Mouse (Mus musculus) thymus, postnatal 14 days (tissue): ENCODE measurements around the gene Ncapd2.
A peak's percentile ranks its signal among the peaks of the same experiment; 100 is the strongest.

ENCODE experiments used
- DNase-seq: peaks from one replicate; pipeline ENCODE4 v3.0.0; 2021

Ncapd2 gene

DNA sequence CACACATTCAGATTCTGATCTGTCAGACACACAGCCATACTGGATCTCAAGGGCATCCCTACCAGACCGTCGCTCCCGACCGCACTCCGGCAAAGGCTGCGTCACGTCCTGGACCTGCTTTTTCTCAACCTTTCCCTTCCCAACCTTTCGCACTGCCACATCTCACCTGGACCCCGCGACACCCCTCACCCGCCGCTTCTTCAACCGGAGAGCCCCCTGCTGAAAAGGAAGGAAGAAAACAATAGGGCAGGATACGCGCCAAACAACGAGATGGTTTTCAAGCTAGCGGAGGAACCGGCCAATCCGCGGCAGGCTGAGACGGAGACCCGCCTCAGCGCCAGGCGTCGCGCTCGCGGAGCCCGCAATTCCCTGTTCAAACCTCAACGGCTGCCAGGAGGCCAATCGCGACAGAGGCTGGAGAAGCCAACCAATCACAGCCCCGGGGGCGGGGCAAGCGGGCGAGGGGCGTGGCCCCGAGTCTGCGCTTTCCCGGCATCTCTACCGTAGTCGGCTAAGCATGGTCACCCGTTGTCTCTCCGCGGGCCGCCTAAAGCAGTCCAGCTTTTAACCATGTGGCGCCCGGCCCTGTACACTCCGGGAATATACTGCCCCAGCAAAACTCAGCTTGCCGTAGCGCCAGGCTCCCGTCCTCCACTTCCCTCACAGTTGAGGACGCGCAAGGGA, at the start of gene Ncapd2, which contains the start of gene Mrpl51:
Ncapd2 (minus strand) TSS at position 370 of the 684 bp plus-strand sequence.
Mrpl51 (plus strand) TSS at position 470 of the 684 bp plus-strand sequence.
- DNase-seq, result peak; percentile 98

DNA sequence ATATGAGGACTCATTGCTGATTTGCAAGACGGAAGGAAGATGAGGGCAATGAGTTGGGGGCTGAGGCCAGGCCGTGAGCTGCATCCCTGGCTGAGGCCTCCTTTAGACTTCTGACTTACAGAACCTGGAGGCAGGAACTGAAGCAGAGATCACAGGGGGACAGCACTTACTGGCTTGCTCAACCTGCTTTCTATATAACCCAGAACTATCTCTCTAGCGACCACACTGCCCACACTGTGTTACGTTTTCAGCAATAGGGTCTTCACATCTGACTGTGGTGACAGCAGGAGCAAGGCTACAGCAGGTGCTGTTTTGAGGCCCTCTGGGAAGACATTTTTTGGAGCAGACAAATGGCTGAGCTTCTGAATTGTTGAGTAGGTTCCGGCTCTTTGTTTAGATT, 49.1 kb upstream of the Ncapd2 start:
- DNase-seq, result peak; percentile 34

DNA sequence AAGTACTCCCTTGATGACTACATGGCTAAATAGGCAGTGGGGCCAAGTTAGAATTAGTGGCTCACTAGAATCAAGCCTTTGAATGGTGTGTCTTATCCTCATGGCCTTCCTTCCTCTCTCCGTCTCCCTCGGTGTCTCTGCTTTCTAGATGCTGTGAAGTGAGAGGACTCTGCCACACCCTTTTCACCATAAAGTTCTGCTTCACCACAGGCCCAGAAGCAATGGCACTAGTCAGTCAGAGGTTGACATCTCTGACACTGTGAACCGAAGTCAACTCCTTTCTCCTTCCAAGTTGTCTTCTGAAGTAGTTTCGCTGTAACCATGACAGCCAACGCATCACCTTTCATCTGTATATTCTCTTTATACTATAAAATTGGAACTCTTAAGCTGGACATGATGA, 48.0 kb upstream of the Ncapd2 start:
- no peak for DNase-seq

DNA sequence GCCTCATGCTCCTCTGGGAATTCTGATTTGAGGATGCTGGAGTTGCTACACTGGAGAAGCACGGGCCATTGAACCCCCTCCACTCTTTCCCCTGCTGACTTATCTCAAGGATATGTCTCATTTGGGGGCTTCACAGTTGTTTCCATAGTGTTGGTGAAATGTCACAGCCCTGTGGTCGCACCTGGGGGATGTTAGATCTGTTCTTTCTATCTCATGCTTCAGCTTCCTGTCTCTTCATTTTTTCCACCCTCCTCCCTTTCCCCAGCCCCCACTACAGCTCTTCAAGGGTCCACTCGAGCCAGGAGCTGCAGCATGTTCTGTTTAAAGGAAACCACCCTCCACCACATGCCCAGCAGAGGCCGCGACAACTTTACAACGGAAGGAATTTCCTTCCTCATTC, 46.9 kb upstream of the Ncapd2 start:
- peak; percentile 86 for DNase-seq

DNA sequence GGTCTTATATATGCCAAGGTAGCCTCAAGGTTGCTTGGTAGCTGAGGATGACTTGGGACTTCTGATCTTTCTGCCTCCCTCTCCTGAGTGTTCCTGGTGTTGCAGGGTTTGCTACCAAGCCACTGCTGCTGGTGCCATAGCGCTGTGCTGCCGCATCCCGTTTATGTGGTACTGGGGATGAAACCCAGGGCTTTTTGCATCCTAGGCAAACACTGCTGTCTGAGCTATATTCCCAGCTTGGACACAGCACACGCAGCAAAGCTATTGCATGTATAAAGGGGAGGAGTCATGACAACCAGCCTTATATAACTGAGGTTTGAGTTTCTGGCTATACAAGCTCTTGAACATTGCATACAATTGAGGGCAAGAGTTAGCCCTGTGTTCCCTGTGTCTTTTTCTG, 45.9 kb upstream of the Ncapd2 start:
- peak; percentile 72 for DNase-seq

DNA sequence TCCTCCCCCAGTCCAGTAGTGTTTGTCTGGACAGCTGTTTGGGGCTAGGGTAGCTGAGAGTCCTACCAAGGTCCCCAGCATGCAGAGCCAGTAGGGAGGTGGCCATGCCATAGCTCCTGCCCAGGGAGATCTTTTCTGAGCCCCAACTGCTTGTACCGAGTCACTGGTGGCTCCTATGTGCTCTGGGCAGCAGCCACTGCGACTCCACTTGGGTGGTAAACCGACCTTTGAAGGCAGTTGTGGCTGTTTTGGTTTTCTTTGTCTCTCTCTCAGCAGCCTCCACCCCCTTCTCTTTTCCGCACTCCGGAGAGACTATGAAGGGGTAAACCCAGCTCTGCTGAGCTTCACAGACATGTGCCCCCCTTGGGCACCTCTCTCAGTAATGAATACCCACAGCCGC, 45.3 kb upstream of the Ncapd2 start, which contains the start of gene Cd27:
Cd27 (minus strand) TSS at position 229 of the 400 bp plus-strand sequence.
- DNase-seq, result peak; percentile 89

DNA sequence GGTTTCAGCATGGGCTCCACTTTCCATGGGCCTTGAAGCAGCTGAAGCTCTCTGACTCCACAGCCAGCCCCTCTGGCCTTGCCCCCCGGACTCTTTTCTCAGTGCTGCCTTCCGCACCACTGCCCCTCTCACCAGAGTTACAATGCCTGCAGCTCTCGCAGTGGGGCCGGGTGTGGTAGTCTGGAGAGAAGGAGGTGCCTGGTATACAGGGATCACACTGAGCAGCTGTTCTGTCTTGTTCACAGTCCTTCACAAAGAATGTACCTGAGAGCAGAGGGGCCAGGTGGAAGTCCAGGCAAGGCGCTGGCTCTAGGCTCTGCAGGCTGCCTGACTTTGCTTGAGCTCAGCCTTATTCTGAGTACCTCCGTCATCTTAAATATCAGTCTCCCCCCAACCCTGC, 44.8 kb upstream of the Ncapd2 start:
- peak; percentile 67 for DNase-seq

DNA sequence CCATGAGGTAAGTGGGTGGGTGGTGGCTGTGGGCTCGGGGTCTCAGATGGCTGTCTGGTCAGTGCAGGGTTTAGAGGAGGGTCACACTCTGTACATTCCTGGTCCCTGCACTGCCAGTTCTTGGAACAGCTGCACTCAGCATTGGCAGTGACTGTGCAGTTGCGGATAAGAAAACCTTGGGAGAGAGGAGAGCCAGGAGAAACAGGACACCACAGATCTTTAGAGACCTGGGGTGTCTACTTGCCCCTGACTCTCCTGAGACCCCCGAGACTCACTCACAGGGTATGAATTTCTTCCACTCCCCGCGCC, 43.0 kb upstream of the Ncapd2 start:
- DNase-seq, result no peak

DNA sequence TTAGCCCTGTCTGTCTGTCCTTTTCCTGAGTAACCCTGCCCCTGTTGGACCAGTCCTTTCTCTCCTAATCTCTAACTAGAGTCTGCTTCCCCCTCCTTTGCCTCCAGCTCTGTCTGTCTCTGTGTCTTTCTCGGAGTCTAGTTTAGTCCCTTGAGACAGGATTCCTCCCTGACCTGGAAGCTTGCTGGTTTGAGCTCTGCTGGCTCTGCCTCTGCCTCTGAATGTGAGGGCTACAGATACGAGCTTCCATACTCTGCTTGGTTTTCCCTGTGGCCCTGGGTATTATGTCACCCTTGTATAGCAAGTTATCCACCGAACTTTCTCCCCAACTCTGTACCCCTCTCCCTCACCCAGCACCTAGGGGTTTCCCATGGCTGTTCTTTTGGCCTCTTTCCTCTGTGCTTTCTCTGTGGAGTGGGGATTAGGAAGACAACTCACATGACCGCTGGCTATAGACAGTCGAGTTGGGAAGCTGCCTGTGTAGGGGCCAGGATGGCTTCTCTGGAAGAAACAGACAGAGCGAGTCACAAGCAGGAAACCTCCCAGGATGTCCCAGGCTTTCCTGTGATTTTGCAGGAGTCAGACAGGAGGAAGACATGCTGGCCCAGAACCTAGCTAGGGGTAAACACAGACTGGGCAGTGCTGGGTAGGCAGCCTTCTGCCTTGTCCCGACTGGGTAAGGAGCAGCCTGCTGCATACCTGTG, 42.5 kb upstream of the Ncapd2 start:
- no peak for DNase-seq

DNA sequence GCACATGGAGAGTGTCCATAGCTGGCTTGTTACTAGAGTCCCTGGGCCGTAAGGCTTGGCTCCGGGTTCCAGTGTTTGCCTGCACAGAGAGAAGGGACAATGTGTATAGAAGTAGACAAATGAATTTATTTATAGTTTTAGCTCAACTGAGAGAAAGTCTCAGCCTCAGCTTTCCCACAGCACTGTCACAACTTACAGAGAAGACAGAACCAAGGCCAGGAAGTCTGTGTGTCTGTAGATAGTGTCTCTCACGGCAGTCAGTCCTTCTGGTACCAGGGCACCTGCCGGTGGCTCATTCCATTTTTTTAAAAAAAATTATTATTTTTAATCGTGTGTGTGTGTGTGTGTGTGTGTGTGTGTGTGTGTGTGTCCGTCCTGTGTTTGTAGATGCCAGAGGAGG, 41.0 kb upstream of the Ncapd2 start:
- peak; percentile 31 for DNase-seq

DNA sequence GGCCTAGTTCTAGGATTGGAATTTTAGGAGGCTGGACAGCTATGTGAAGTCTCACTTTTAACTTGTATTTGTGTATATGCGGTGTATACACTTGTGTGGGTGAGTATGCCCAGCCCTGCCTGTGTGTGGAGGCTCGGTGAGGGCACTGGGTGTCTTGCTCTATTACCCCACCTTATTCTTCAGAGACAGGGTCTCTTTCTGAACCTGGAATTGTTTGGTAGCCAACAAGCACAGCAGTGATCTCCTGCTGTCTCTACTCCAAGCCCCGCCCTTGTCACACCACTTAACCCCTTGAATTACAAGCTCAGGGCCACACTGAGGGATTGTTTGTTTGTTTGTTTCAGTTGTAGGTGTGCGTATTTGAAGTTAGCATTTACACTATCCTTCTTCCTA, 40.5 kb upstream of the Ncapd2 start:
- peak; percentile 57 for DNase-seq

DNA sequence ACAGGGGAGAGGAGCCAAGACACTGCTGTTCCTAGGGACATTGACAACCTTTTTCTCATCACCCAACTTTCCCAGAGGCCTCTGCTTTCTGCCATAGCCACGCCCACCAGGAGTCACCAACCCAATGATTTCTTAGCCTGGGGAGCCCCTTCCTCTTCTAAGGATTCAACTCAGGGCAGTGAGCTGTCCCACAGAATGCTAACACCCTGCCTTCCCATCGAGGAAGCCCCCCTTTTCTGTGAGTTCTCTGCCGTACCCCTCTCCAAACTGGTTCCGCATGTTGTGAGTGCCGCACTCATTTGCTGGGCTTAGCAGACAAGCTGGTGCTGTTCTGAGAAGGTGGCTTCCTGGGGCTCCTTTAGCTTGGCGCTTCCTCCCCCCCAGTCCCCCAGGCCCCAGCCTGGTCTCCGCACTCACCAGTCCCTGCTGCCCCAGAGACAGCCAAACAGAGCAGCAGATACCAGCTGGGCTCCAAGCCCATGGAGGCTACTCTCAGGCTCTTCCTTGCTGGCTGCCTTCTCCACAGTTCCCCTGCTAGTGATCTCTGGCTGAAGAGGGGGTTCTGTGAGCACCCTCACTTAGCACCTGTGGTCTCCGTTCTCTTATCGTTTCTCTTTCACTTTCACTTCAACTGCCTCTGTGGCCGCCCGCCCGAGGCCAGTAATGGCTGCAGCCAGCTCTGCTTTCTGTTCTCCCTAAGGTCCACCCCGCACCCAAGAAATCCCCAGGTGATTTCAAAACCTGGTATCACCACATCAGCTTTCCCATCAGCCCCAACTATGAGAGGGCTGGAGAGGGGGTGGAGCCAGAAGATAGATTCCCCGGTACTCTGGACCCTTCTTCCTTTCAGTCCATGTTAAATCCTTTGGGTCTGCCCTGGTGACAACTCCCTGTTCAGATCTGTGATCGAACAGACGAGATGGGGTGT, 39.9 kb upstream of the Ncapd2 start, which contains the start of gene Tapbpl:
Tapbpl (minus strand) TSS at position 744 of the 928 bp plus-strand sequence.
- DNase-seq, result peak; percentile 85

DNA sequence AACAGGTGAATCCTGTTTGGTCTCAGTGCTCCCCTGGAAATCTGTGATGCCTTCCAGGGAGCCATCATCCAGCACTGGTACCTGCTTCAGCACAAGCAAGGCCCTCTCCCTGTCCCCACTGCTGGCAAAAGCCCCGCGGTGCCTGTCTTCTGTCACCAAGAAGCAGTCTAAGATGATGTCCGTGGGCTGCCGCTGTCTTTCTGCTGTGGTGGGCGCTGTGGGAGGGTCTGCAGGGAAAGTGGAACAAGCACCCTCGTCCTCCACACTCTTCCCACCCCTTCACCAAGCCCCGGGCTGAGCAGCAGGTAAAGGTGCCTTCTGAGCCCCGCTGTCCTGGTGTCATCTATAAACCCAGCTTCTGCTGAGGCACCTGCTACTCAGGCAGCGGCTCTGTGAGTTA, 39.1 kb upstream of the Ncapd2 start:
- DNase-seq, result peak; percentile 56

DNA sequence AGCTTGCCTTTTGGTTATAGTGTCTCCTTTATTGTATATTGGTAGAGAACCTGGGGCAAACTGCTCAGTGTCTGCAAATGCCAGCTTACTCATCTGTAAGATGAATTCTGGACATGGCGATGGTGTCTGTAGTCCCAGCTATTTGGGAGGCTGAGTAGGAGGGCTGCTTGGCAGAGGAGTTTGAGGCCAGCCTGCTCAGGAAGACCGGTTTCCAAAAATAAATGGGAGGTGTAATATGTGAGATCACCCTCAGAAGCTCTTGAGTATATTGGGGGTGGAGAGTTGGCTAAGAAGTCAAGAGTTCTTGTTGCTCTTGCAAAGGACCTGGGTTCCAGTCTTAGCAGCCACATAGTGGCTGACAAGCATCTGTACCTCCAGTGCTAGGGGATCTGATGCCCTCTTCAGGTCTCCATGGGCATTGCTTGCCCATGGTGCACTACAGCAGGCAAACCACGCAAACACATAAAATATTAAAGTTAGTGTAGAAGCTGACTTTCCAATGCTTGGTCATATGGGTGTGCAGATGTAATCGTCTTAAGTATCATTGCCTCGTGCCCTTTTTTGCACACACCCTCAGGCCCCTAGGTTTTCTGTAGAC, 34.1 kb upstream of the Ncapd2 start:
- peak; percentile 75 for DNase-seq

DNA sequence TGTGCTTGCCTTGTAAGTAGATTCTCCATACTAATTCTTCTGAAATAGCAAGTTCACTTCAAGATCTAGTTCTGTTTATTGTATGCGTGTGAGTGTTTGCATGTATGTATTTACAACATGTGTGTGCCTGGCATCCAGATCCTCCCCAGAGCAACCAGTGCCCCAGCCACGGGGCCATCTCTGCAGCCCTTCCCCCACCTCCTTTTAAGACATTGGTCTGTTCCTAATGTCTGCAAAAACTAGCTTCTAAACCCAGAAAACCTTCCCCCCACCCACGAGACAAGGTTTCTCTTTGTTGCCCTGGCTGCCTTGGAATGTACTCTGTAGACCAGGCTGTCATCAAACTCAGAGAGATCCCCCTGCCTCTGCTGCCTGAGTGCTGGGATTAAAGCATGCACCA, 31.1 kb upstream of the Ncapd2 start:
- peak; percentile 63 for DNase-seq

DNA sequence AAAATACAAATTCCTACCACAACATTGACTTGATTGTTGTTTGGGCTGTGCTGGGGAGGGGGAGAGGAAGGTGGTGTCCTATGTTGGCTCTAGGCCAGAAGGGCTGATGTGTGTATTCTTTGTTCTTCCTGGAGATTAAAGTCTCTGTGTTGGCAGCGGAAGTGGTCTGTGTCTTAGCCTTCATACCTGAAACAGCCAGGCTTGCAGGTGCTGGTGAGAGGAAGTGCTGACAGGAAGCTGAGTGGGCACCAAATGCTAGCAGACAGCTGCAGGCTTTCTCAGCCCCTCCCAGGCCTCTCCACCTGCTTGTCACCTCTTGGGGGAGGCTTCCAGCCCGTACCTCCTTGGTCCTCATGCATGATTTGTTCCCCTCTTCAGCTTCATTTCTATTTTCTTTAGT, 30.6 kb upstream of the Ncapd2 start:
- peak; percentile 93 for DNase-seq

DNA sequence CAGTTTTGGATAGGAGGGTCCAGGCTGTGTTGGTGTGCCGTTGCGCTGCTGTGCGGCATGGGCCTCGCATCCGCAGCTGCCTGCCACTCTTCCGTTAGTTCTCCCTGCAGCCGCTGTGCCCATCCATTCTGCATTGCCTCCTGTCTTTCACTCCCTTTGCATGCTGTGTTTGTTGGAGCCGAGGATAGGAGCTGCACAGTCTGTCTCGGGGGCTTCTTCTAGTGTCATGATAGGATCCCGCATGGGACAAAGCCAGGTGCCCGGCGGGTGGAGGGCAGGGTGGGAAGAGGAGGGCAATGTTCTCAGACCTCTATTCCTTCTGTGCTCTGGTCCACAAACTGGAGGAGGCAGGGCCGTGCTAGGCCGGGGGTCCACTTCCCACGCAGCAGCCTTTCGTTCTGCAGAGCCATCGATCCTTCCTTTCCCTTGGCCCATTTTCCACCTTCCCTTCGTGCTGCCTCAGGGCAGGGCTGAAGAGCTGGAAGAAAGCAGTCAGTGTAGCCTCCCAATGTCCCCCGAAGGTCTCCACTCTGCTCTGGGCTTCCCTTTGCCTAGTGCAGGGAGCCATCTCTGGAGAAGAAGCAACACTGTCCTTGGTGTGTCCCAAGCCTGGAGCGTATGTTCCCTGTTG, 29.7 kb upstream of the Ncapd2 start:
- DNase-seq, result peak; percentile 45

DNA sequence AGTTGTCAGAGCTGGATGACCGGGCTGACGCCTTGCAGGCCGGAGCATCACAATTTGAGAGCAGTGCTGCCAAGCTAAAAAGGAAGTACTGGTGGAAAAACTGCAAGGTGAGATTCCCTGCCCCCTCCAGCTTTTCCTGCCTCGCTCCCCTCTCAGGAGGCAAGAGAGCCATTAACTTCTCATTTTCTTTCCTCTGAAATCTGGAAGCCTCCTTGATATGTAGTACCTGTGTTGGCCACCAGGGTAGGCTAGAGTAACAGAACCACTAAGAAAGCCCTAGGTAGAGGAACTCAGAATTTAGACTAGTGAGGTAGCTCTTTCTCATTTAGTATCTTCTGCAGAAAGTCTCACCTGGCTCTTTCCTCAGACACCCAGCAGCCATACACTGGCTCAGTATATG, 27.5 kb upstream of the Ncapd2 start:
- DNase-seq, result peak; percentile 84

DNA sequence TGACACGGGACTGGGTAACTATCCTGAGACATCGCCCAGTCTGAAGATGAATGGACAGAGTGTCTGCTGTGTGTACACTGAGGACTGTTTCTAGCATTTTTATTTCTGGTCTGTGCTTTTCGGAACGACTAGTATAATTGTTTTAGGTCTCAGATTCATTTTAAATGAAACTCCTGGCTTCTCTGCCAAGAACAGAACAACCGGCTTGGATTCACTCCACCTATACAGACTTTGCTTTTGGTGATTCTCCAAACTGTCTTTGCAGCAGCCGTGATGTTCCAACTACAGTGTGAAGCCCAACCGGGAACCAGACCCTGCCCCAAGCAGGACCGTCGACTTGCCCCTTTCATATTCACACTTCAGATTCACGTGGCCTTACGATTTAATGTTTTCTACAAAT, 26.4 kb upstream of the Ncapd2 start:
- DNase-seq, result no peak

DNA sequence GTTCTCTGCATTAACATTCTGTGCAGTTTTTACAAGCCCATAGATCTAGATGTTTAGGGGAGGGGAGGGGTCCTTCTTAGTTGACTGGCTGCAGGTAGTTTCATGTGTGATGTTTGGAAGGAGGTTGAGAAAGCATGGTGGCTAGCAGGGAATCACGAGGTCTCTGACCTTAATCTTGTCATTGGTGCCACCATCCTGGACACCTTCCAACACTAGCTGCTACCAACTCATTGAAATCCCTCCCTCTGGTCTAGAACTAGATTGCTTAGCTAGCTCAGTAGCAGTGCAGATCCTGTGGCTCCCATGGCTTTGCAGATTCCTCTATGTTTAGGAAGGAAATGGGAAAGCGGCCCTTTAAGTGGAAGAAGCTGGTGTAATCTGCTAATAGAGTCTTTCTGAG, 25.4 kb upstream of the Ncapd2 start:
- peak; percentile 20 for DNase-seq

DNA sequence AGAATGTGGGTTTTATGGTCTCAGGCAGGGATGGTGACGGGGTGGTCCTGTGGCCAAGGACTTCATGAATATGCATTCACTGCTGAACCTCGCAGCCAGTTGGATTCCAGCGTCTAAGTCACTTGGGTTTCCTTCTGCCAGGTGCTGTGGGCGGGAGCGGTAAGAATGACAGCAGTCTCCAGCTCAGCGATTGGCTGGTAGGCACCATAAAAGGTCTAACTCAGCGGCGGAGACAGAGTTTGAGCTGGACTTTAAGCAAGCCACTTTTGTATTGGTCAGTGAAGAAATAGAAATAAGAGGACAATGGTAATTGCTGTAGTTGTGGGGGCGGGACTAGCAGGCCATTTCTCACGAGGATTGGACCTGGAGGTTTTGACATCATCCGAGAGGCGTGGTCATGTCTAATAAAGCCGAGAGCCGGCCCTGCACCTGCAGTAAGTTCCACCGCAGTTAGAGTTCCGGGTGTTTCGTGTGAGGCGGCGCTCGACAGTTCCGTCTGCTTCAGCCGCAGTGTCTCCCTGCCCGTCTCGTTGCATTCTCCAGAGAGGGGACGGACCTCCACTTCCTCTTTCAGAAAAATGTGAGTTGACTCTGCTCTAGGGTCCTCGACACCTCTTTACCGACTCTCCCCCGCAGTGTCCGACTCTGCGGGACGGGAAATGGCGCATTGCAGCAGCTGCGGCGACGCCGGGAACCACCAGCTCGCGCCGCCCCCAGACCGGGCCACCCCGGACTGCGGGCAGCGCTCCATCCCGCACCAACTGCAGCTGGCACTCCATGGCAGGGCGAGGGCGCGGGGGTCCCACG, 23.9 kb upstream of the Ncapd2 start, which contains the start of gene Vamp1:
Vamp1 (plus strand) TSS at position 404 of the 807 bp plus-strand sequence.
- peak; percentile 94 for DNase-seq

DNA sequence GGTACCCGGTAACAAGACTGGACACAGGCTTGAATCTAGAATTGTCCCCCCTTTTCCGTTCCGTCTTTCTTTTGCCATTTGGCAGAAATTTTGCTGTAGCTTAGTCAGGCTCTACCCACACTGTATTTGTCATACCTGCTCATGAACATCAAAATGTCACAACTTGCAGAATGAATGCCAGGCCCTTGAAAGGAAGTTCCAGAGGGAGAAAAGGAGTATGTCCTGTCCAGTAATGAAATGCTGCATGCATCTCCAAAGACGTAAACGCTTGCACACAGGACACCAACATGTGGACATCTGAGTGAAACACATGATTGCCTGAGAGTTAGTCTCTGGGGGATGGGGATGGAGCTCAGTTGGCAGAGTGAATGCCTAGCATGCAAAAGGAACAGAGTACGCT, 22.2 kb upstream of the Ncapd2 start:
- DNase-seq, result no peak
